Mouse (Mus musculus): ENCODE measurements around the gene 1810024B03Rik.
"Not testable (repeated sequence)": the region's sequence is repeated elsewhere in the genome, so short reads cannot be mapped to it uniquely, and the experiment has no call there.

The 1810024B03Rik gene

DNA sequence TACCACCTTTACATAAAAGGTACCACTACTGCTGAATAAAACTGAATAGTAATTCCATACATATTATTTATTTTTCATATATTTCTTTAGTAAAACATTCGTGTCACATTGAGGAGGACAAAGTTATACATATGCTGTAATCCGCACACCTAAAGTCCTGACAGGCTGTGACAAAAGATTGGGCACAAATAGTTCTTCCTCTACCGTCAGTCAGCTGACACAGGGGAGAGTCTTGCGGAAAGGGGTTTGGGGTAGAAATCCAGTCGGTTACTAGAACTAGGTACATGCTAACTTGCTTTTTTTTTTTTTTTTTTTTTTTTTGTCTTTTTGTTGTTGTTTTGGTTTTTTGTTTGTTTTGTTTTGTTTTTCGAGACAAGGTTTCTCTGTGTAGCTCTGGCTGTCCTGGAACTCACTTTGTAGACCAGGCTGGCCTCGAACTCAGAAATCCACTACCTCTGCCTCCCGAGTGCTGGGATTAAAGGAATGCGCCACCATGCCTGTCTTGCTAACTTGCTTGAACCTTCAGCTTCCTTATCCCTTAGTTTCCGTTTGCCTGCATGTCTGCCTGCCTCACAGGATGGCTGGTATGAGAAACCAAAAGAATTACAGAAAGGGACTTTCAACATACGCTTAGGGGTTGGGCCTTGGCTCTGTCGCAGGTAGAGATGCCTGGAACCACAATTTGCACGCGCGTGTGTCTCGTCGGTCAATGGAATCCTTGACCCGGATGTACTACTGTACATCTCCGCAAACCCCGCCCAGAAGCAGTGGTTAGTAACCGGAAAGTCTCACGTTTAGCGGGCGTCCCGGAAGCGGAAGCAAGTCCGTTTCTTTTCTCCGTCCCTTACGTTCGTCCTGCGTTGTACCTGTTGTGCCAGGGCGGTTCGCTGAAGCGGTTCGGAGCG, at the start of gene 1810024B03Rik, which contains the start of gene Snrnp200:
Gene 1810024B03Rik (minus strand): TSS at position 734 of the 905 bp plus-strand sequence.
Gene Snrnp200 (plus strand): TSS at position 840 of the 905 bp plus-strand sequence.
- in situ Hi-C loops (cut with MboI, MseI): no loop called here

DNA sequence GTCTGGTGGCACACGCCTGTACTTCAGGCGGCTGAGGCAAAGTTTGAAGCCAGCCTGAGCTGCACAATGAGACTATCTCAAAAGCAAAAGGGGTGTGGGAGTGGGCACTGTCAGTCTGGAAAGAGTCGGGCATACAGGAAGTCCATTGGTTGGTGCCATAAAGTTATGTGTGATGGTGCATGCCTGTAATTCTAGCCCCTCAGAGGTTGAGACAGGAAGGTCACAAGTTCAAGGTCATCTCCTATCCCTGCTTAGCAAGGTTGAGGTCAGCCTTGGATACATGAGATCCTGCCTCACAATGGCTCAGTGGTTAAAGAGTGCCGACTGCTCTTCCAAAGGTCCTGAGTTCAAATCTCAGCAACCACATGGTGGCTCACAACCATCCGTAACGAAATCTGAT, 47.2 kb upstream of the 1810024B03Rik start:
- in situ Hi-C loops (cut with MboI, MseI): no loop called here

DNA sequence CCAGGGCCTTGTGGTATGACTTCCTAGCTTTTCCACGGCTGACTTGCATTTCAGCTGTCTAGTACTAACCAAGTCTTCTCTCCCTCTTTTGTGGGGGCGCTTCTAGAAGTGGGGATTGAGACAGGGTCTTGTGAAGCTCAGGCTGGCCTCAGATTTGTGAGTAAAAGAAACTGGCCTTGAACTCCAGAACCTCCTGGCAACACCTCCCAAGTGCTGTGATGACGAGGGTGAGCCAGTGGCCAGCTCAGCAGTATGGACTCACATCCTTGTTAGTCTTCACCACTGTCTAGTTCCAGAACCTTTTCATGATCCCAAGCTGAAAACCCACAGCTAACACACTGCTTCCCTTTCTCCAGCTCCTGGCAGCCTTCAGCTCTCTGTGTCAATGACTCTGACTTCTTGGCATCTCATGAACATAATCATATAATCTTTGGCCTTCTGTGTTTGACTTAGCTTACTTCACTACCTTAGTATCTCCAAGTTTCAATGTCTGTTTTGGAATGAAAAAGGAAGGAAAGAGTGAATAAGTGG, 46.6 kb upstream of the 1810024B03Rik start:
- in situ Hi-C loops (cut with MboI, MseI): loop anchor here (5.0 kb wide), 1 partner anchor 88 kb away; no protein-coding TSS in a partner anchor

DNA sequence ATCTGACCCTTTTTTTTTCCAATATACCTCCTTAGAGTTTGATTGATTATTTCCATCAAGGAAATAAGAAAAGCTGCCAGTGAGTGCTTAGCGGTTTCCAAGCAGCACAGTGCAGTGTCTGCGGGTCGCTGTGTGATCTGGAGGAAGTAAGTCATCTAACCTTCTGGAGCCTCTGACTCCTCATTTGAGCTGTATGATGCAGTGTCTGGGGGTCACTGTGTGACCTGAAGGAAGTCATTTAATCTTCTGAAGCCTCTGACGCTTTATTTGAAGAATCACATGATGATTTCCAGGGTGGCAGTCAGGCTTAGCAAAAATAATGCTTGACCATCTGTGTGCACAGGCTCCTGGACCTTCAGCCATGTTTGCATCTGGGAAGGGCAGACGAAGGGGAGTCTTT, 44.7 kb upstream of the 1810024B03Rik start:
- in situ Hi-C loops (cut with MboI, MseI): loop anchor here (5.0 kb wide), 1 partner anchor 90 kb away; no protein-coding TSS in a partner anchor

DNA sequence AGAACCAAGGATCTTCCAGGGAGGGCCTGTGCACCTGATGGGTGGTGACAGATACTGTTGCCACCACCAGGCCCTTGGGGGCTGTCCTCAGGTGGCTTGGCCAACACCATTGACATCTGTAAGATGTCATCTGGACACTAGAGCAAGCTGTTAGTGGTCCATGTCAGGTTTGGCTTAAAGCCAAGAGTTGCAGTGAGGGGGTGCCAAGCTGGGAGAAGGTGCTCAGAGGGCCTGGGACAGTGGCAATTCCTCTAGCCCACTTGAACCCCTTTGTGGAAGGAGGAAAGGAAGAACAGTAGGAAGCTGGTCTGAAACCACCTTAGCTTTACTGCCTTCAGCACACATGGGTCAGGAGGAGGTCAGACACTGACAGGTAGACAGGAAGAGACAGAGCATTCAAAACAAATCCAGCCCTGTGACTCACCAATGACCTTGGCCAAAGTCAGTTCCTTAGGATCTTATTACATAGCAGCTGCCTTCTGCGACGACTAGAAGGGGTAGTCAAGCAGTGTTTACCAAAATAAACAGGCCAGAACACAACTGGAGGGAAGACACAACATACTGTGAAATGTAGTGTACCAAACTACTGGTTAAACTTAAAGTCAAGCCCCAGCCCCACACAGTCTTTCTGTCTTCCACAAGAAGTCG, 43.9 kb upstream of the 1810024B03Rik start:
- in situ Hi-C loops (cut with MboI, MseI): loop anchor here (5.0 kb wide), 1 partner anchor 90 kb away; no protein-coding TSS in a partner anchor

DNA sequence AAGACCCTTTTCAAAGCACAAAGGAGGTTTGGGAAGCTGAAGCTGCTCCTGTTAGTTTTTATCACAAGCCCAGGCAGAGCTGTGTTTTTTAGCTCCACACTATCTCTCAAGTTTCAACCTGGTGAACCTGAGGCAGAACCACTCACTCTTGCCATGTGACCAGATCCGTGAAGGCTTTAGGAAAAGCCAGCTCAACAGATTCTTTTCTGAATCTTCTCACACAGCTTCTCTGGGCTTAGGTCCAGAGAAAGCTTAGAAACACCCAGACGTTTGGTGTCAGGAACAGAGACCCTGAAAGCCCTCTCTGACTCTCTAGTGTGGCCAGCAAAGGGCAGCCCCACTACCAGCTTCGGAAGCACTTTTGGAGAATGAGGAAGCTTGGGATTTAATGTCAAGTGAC, 43.4 kb upstream of the 1810024B03Rik start:
- in situ Hi-C loops (cut with MboI, MseI): loop anchor here (5.0 kb wide), 1 partner anchor 91 kb away; no protein-coding TSS in a partner anchor

DNA sequence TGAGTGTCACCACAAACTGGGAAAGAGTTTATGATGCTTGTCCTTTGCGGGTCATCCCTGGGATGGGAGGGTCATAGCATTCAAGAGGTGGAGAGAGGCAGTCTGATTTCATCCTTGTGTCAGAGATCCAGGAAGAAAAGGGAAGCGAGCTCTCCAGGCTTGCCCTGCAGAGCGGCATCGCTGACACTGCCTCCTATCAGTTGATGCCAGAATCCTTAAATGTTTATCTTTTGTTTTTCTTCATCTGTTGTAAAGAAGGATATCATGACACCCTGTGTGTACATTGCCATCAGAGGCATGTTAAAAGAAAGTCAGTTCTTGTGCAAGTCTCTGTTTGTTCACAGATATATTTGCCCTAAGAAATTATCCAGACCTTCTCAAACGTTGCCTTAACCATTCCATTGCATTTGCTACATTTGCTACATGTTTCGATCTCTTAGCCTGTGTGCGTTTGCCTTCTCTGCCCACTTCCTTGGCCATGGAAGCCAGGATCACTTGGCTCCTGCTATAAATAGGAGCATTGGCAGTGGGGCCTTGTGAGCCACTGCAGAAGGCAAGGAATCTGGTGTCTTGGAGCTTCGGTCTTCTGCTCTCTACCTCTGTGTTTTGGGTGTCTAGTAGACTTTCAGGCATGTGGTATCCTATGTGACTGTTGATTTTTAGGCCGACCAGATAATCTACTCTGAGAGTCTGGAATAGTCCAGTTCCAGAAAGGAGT, 42.4 kb upstream of the 1810024B03Rik start:
- in situ Hi-C loops (cut with MboI, MseI): loop anchor here (5.0 kb wide), 1 partner anchor 92 kb away; no protein-coding TSS in a partner anchor

DNA sequence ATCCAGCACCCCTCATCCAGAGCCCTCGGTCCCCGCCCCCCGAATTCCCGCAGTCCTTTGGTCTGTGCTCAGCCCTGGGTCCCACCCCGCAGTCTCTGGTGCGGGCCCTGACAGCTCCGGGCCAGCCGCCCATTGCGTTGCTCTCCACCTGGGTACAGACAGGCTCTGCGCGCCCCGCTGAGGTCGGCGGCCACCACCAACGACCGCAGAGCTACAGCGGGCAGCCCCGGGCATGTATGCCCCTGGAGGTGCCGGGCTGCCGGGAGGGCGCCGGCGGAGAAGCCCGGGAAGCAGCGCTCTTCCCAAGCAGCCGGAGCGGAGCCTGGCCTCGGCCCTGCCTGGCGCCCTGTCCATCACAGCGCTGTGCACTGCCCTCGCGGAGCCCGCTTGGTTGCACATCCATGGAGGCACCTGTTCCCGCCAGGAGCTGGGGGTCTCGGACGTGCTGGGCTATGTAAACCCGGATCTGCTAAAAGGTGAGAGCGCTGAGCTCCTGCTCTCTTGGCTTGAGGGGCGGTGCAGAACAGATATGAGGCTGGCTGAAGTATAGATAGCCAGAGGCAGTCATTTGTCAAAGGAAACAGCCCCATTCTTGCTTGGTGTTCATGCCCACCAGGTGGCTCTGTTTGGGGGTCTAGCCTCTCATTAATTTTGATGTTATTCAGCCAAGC, 40.4 kb upstream of the 1810024B03Rik start:
- in situ Hi-C loops (cut with MboI, MseI): loop anchor here (5.0 to 25.0 kb wide), 2 partner anchors 36 to 1414 kb away; no protein-coding TSS in a partner anchor

DNA sequence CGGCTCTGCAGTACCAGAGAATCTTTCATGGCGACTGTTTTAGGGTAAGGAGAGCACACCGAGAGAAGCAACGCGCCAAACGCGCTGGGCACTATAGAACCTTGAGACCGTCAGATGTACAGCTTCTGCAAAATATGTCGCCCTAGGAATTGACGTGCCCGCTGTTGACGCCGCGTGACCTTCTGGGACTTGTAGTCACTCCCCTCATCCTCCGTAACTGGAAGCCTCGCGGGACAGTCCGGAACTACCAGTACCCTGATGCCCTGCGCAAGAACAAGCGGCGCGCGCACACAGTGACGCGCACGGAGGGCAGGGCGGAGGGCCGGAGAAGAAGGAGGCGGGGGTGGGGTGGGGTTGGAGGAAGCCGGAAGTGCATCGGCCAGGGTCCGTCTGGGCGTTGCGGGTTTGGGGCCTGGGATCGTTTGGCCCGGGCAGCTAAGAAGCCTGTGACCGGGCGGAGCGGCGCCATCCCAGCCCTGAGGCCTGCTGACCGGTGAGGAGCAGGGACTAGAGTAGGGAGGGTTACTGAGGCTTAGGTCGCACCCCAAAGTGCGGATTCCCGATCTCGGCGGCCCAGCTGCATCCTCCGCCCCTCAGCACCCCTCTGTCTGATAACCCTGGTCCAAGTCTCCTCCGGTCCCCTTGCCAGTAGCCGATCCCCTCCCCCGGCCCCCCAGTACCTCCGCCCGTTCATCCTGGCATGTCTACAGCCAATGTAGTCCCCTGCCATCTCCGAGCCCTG, 39.7 kb upstream of the 1810024B03Rik start, which contains the start of the genes Ciao1 and Tmem127:
Gene Ciao1 (minus strand): TSS at position 225 of the 742 bp plus-strand sequence.
Gene Tmem127 (plus strand): TSS at position 317 of the 742 bp plus-strand sequence.
- in situ Hi-C loops (cut with MboI, MseI): loop anchor here (5.0 to 25.0 kb wide), 2 partner anchors 35 to 1415 kb away; no protein-coding TSS in a partner anchor

DNA sequence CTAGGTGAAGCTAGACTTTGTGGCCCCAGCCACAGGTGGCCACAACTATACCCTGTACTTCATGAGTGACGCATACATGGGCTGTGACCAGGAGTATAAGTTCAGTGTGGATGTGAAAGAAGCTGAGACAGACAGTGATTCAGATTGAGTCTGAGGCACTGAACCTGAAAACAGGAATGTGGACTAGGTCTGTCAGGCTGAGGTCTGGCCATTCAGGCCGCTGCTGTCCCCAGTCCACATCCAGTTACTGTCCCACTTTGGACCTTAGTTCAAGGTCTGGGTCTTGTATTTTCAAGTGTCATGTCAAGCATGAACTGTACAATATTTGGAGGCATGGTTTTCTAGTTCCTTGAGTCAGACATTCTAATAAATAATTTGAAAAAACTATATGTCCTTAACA, 32.0 kb upstream of the 1810024B03Rik start:
- in situ Hi-C loops (cut with MboI, MseI): loop anchor here (25.0 kb wide), 1 partner anchor 1422 kb away; no protein-coding TSS in a partner anchor

DNA sequence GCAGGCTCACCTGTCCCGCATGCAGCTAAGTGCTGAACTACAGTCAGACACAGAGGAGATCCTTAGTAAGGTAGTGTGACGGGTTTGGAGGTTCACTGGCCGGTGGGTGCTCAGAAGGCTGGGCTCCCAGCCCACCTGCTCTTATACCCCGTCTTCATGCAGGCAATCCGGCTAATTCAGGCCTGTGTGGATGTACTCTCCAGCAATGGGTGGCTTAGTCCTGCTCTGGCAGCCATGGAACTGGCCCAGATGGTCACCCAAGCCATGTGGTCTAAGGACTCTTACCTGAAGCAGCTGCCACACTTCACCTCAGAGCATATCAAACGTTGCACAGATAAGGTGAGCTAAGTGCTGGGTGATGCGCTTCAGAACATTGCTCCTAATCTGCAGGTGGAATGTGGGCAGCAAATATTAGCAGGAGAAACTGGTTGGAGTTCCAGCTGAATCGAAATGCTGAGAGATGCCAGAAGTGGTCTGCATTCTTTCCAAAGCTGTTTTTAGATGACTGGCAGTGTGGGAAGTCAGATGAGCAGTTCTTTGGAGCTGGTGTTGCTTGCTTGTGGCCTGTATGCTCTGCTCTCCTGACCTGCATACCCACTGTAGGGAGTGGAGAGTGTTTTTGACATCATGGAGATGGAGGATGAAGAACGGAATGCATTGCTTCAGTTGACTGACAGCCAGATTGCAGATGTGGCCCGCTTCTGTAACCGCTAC, 30.0 kb upstream of the 1810024B03Rik start:
- in situ Hi-C loops (cut with MboI, MseI): loop anchor here (25.0 kb wide), 1 partner anchor 1424 kb away; no protein-coding TSS in a partner anchor

DNA sequence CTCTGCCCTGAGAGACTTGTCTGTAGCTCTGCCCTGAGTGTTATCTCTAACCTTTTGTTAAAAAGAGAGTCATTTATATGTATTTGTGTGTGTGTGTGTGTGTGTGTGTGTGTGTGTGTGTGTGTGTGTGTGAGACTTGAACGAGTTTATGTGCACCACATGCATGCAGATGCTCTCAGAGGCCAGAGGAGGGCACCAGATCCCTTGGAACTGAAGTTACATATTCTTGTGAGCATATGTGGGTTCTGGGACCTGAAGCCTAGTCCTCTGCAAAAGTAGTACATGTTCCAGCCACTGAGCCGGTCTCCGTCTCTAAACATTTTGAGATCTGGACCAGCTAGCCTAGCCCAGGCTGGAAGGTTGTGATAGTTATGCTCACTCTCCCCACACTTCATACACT, 17.2 kb upstream of the 1810024B03Rik start:
- in situ Hi-C loops (cut with MboI, MseI): loop anchor here (25.0 kb wide), 1 partner anchor 1437 kb away; no protein-coding TSS in a partner anchor

DNA sequence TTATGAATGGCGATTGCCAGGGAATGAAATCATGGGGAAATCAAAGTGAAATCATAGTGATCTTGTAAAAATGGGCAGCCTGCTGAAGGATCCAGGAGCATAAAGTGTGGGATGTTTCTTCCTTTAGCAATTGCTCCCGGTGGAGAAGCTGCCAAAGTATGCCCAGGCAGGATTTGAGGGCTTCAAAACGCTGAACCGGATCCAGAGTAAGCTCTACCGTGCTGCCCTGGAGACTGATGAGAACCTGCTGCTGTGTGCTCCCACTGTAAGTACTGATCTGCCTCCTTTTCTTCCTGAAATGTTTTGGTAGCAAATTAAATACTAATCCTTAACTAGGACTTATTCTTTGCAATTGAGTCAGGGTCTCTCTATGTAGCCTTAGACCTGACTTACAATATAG, 9.7 kb upstream of the 1810024B03Rik start:
- in situ Hi-C loops (cut with MboI, MseI): no loop called here

DNA sequence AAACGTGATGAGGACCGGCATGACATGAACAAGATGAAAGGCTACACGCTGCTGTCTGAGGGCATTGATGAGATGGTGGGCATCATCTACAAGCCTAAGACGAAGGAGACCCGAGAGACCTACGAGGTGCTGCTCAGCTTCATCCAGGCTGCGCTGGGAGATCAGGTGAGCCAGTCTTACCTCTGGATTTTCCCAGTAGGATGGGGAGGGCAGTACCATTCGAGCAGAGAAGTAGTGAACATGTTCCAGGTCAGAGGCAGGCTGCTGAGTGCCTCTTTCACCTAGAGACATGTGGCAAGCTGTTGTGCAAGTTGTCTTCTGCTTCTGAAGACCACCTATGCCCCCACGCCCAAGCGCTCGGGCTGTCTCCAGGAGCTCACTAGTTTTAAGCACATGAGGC, 2.6 kb upstream of the 1810024B03Rik start:
- in situ Hi-C loops (cut with MboI, MseI): loop anchor here (5.0 kb wide), 1 partner anchor 37 kb away; the partner anchor contains the start of genes Ciao1 and Tmem127

DNA sequence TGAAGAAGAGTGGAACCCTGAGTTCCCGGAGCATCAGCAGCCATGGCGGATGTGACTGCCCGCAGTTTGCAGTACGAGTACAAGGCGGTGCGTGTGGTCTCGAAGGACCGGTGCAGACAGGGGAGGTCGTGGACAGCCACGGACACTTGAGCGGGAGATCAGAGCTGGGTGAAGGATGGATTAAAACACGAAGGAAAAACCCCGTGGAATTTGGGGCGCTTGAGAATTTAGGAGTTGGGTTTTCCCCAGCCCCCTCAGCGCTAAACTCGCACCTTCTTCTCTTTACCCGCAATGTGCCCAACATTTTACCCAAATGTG, 331 bp upstream of the 1810024B03Rik start:
- in situ Hi-C loops (cut with MboI, MseI): no loop called here

DNA sequence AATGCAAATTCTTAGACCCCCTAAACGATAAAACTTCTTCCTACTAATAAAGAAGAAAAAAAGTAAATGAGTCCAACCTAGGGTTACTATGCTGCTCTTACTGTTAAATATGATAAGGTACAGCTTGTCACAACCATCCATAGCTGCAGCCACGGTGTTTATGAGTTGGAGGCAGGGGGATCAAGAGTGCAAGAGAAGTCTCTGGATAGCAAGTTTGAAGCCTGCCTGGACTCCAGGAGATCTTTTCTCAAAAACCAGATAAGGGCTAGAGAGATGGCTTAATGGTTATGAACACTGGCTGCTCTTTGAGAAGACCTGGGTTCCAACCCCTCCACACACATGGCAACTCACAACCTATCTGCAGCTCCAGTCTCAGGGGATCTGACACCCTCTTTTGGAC, 1.2 kb downstream of the 1810024B03Rik start:
- in situ Hi-C loops (cut with MboI, MseI): no loop called here

DNA sequence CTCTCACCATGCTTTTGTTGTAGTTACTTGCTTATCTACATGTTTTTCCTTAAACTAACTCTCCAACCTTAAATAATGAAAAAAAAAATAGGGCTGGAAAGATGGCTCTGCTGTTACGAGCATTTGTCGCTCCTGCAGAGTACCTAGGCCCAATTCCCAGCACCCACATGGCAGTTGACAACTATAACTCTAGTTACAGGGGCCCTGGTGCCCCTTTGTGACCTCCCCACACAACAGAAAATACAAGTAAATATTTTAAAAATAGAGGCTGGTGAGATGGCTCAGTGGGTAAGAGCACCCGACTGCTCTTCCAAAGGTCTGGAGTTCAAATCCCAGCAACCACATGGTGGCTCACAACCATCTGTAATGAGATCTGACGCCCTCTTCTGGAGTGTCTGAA, 2.1 kb downstream of the 1810024B03Rik start:
- in situ Hi-C loops (cut with MboI, MseI): not testable (repeated sequence)

DNA sequence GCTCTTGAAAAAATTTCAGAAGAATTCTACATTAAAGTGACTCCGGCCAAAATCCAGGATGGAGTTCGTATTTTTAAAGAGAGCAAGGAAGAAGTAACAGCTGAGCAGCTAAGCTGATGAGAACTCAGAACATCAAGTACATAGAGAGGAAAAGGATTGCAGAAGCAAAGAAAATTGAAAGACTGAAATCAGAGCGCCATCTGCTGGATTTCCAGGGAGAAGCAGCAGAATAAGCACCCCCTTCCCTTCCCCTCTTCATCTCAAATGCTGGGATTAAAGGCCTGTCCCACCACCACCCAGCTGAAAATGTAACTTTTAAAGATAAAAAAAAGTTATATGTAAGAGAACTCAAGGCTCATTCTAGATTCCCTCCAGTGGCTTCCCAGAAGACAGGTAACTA, 3.1 kb downstream of the 1810024B03Rik start:
- in situ Hi-C loops (cut with MboI, MseI): loop anchor here (5.0 kb wide), 1 partner anchor 38 kb away; no protein-coding TSS in a partner anchor

DNA sequence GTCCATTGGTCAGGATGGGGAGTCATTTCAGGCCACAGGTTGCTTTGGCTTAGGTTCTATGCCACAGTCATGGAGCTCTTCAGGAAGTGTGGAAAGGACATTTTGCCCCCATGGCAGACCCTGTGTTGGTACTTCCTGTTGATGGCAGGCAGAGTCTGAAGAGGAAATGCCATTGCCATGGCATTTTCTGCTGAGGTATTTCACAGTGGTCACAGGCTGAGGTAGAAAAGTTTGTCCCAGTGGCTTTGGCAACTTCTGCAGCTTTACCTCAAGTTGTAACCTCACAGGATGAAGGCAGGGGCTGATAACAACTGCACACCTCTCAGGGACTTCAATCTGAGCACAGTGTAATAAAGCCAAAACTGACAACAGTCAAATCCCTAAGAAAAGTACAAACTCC, 18.5 kb downstream of the 1810024B03Rik start:
- in situ Hi-C loops (cut with MboI, MseI): no loop called here

Data from T-helper 2 cell (primary cell).